Mouse (Mus musculus) ES-CJ7 (cell line): ENCODE measurements around the gene Mgat5.

ENCODE experiments used
- DNase-seq: peaks from one replicate; pipeline ENCODE4 v3.0.0; 2011; ENCODE audit warnings: low read depth, low spot score

Gene Mgat5

GRCm38 (mm10) chr1:127383071-127383470 lies 178.3 kb downstream of the Mgat5 start:
- DNase-seq = no peak

GRCm38 (mm10) chr1:127387226-127387625 lies 182.4 kb downstream of the Mgat5 start:
- DNase-seq = no peak

GRCm38 (mm10) chr1:127387661-127388060 lies 182.8 kb downstream of the Mgat5 start:
- DNase-seq = no peak

GRCm38 (mm10) chr1:127394716-127395115 lies 189.9 kb downstream of the Mgat5 start:
- DNase-seq = no peak

- DNase-seq = no peak
Measured at GRCm38 (mm10) chr1:127395724-127396123, 190.9 kb downstream of the Mgat5 start.

- DNase-seq = no peak
Measured at GRCm38 (mm10) chr1:127396569-127397349, 191.9 kb downstream of the Mgat5 start.

- no peak for DNase-seq
Measured at GRCm38 (mm10) chr1:127397396-127397795, 192.6 kb downstream of the Mgat5 start.

GRCm38 (mm10) chr1:127398186-127398585 lies 193.4 kb downstream of the Mgat5 start:
- no peak for DNase-seq

GRCm38 (mm10) chr1:127400198-127400597 lies 195.4 kb downstream of the Mgat5 start:
- DNase-seq = no peak

GRCm38 (mm10) chr1:127400666-127401065 lies 195.9 kb downstream of the Mgat5 start:
- no peak for DNase-seq

GRCm38 (mm10) chr1:127404655-127405054 lies 199.8 kb downstream of the Mgat5 start:
- DNase-seq = peak; percentile 36

- DNase-seq = no peak
Measured at GRCm38 (mm10) chr1:127408957-127409423, 204.2 kb downstream of the Mgat5 start.

- peak; percentile 71 for DNase-seq
Measured at GRCm38 (mm10) chr1:127409512-127409911, 204.7 kb downstream of the Mgat5 start.

GRCm38 (mm10) chr1:127414500-127414899 lies 209.7 kb downstream of the Mgat5 start:
- no peak for DNase-seq

GRCm38 (mm10) chr1:127415896-127416295 lies 211.1 kb downstream of the Mgat5 start:
- DNase-seq = no peak

GRCm38 (mm10) chr1:127416971-127417370 lies 212.2 kb downstream of the Mgat5 start:
- no peak for DNase-seq

- no peak for DNase-seq
Measured at GRCm38 (mm10) chr1:127418916-127419575, 214.2 kb downstream of the Mgat5 start.

GRCm38 (mm10) chr1:127419581-127419980 lies 214.8 kb downstream of the Mgat5 start:
- DNase-seq = no peak

- peak; percentile 51 for DNase-seq
Measured at GRCm38 (mm10) chr1:127420383-127420782, 215.6 kb downstream of the Mgat5 start.

- DNase-seq = no peak
Measured at GRCm38 (mm10) chr1:127420795-127421194, 216.0 kb downstream of the Mgat5 start.

GRCm38 (mm10) chr1:127422565-127422964 lies 217.8 kb downstream of the Mgat5 start:
- no peak for DNase-seq

- peak; percentile 60 for DNase-seq
Measured at GRCm38 (mm10) chr1:127425021-127425532, 220.3 kb downstream of the Mgat5 start.

- DNase-seq = no peak
Measured at GRCm38 (mm10) chr1:127430290-127430689, 225.5 kb downstream of the Mgat5 start.
